Mouse (Mus musculus) B cell, adult 62 days (primary cell): ENCODE results near the gene Ifitm7. TPM values are rescaled to one million over a fixed set of nuclear protein-coding genes. Genes with fewer than 3 reads are reported as not detected.

ENCODE experiments used
- total RNA-seq: library from RNA; stranded (reverse); gene quantifications from 4 replicates; pipeline ENCODE4 v1.2.4, GENCODE M21; 2023

Gene Ifitm7
- total RNA-seq = not detected in 4 replicates

GRCm38 (mm10) chr16:13986574-13987478 lies at the start of gene Ifitm7, which contains the start of gene 2900011O08Rik:
Gene Ifitm7, minus strand, starts transcription at chr16:13986888.
Gene 2900011O08Rik, plus strand, starts transcription at chr16:13986604.

Other genes starting within 250 kb of the Ifitm7 start
- gene Rrn3, start 206.2 kb downstream of the Ifitm7 start, total RNA-seq = 35.8 to 41.3 TPM (median 38.2 TPM) in 4 replicates
- 185 to 211 TPM (median 199 TPM) in 4 replicates for gene Ntan1, start 168.0 kb downstream of the Ifitm7 start, total RNA-seq
- gene Pdxdc1, start 83.8 kb downstream of the Ifitm7 start, total RNA-seq = 75.6 to 85.4 TPM (median 83.1 TPM) in 4 replicates
- 0.97 to 1.5 TPM (median 1.2 TPM) in 4 replicates for gene Mpv17l, start 83.7 kb downstream of the Ifitm7 start, total RNA-seq
- not detected in 4 replicates for gene 2900011O08Rik, start 284 bp downstream of the Ifitm7 start, total RNA-seq
- gene Nde1, start 176.4 kb upstream of the Ifitm7 start, total RNA-seq = 35.1 to 44.6 TPM (median 38.7 TPM) in 4 replicates
- 58.6 to 68.0 TPM (median 65.3 TPM) in 4 replicates for gene Marf1, start 176.5 kb upstream of the Ifitm7 start, total RNA-seq